Mouse (Mus musculus) thymus, postnatal 0 days (tissue): ENCODE data around the gene Smc6. TPM values are rescaled to one million over a fixed set of nuclear protein-coding genes. Genes with fewer than 3 reads are reported as not detected.

Source experiments
- microRNA-seq: library from miRNA; unstranded; fragments of <30 nt; microRNA quantifications from one replicate; pipeline ENCODE4, GENCODE M21; 2016; ENCODE audit warnings: borderline number of aligned reads
- polyA plus RNA-seq: library from polyadenylated mRNA; unstranded; fragments of >200 nt; fragmentation: Nextera tagmentation; extraction: Ambion mirVana; gene quantifications from 2 replicates; pipeline ENCODE4 v1.2.1, GENCODE M21; 2015

Smc6 gene
- polyA plus RNA-seq, 1 experiment from 2014 or later, result 173 TPM

Small RNA genes lying within 50 kb of the gene (microRNA-seq; reads per million reads assigned to microRNA genes)
- not detected for gene Mir7675

Other genes starting within 250 kb of the Smc6 start
- 0.10 and 0.12 TPM in 2 replicates for gene Kcns3, start 114.8 kb upstream of the Smc6 start, polyA plus RNA-seq
- gene Msgn1, start 56.9 kb upstream of the Smc6 start, polyA plus RNA-seq, result not detected in 2 replicates
- gene Gen1, start 85 bp upstream of the Smc6 start, polyA plus RNA-seq, result 6.5 and 7.5 TPM in 2 replicates
- 0.14 and 0.17 TPM in 2 replicates for gene Vsnl1, start 170.7 kb downstream of the Smc6 start, polyA plus RNA-seq
- 0.07 TPM in 1 of 2 replicates, not detected in the other for gene Rad51ap2, start 190.2 kb downstream of the Smc6 start, polyA plus RNA-seq